Mouse (Mus musculus): ENCODE measurements around the gene Homer2.

- TF ChIP-seq CTCF (conservative IDR thresholded peaks at IDR 0.05; ENCODE audit: insufficient read depth, insufficient read length, low read depth, low read length) (peak; percentile 49), POLR2A (IDR thresholded peaks at IDR 0.05; ENCODE audit: low read depth, low read length) (no peak)
Observed at GRCm38 (mm10) chr7:81610125-81610524, 97.2 kb downstream of the Homer2 start.

Data from kidney, adult 2 months (tissue).